Mouse (Mus musculus) T-cell, adult 2 months (primary cell): ENCODE data around the gene Tatdn2.

Source experiments
- DNase-seq: peaks from one replicate; pipeline ENCODE4 v3.0.0; 2022; ENCODE audit warnings: low spot score

The Tatdn2 gene

GRCm38 (mm10) chr6:113696582-113697221 lies at the start of gene Tatdn2:
Tatdn2 (plus strand) TSS chr6:113697050.
- DNase-seq: peak; percentile 99

GRCm38 (mm10) chr6:113649346-113650196 lies 47.3 kb upstream of the Tatdn2 start:
- DNase-seq: no peak

GRCm38 (mm10) chr6:113650197-113650640 lies 46.6 kb upstream of the Tatdn2 start:
- DNase-seq: no peak

DNA sequence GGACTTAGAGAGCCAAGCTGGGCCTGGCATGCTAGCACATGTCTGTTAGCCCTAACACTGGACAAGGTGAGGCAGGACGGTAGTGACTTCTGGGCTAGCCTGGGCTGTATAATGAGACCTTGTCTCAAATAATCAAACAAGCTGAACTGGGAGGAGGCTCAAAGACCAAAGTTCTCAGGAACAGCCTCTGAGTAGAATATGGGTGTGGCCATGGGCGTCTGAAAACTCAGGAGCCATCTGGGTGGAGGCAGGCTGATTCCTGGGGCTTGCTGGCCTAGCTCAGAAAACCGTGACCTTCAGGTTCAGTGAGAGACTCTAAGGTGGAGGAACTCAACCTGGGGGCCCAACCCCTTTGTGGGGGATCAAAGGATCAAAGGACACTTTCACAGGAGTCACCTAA lies 45.2 kb upstream of the Tatdn2 start:
- no peak for DNase-seq

- DNase-seq: no peak
Observed at GRCm38 (mm10) chr6:113653551-113653950, 43.3 kb upstream of the Tatdn2 start.

- no peak for DNase-seq
Observed at GRCm38 (mm10) chr6:113654102-113654501, 42.7 kb upstream of the Tatdn2 start.

- DNase-seq: peak; percentile 75
Observed at GRCm38 (mm10) chr6:113654753-113655397, 42.0 kb upstream of the Tatdn2 start.

DNA sequence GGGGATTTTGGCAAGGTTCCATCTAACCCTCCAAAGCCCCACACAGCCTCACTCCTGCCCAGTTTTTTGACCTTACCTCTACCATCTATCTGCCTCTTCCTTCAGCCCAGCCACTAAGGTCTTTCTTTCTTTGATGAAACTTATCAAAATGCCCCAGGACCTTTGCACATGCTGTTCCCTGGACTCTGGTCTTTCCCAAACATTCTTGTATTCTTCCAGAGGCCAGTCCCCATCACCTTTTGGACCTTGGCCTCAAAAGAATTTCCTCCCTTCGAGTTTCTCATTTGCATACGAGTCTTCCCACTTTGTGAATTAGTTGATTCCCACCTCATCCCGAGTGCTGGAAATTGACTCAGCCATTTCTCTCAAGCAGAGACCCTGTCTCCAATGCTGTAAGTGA lies 41.4 kb upstream of the Tatdn2 start:
- DNase-seq: no peak

DNA sequence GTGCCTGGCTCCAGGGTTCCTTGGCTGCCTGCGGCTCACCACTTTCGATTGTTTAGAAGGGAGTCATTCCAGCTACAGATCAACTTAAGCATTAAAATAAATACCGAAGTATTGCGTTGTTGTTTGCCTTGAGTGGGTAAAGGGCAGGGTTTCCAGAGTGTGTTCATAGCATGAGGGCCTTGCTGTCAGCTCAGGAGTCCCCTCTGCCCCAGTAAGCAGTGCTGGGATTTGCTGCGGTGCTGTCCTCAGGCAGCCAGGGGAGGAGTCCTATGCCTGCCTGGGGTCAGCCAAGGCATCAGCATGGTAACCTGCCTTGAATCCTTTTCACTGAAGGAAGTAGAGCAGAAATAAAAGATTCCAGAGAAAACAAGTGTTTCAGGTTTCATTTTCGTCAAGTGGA lies 40.0 kb upstream of the Tatdn2 start:
- no peak for DNase-seq

GRCm38 (mm10) chr6:113658226-113658625 lies 38.6 kb upstream of the Tatdn2 start:
- no peak for DNase-seq

- DNase-seq: no peak
Observed at GRCm38 (mm10) chr6:113659648-113660491, 37.0 kb upstream of the Tatdn2 start.

DNA sequence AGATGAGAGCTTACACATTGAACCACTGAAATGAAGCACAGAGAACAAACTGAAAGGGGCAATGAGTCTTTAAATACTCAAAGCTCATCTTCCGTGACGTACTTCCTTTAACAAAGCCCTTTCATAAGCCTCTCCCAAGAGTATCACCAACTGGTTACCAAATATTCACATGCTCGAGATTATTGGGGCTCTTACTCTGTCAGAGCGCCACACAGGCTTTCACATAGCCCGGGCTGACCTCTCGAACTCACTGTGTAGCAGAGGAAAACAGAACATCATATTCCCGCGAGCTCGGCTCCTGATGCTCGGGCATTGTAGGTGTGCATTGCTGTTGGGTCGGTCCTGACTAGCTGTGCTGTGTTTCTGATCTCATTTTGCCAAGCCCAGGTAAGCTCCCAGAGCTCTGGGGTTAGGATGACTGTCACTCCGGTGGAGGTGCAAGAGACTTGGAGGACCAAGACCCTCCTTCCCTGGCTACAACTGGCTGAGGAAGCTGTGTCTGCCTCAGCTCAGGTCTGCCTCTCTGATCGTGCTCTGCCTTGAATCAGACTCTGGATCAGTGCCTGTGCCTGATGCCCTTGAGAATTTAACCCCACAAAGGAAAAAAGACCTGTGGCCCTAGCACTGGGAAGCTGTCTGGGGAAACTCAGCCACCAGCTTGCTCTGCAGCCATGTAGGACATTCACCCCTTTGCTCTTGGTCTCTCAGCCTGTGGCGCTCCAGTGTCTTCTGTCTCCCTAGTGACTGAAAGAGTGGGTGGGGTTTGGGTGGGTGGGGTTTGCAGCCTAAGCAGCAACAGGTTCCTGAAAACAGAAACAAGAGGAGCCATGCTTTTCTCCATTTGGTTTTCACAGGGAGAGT lies 36.1 kb upstream of the Tatdn2 start:
- peak; percentile 35 for DNase-seq

DNA sequence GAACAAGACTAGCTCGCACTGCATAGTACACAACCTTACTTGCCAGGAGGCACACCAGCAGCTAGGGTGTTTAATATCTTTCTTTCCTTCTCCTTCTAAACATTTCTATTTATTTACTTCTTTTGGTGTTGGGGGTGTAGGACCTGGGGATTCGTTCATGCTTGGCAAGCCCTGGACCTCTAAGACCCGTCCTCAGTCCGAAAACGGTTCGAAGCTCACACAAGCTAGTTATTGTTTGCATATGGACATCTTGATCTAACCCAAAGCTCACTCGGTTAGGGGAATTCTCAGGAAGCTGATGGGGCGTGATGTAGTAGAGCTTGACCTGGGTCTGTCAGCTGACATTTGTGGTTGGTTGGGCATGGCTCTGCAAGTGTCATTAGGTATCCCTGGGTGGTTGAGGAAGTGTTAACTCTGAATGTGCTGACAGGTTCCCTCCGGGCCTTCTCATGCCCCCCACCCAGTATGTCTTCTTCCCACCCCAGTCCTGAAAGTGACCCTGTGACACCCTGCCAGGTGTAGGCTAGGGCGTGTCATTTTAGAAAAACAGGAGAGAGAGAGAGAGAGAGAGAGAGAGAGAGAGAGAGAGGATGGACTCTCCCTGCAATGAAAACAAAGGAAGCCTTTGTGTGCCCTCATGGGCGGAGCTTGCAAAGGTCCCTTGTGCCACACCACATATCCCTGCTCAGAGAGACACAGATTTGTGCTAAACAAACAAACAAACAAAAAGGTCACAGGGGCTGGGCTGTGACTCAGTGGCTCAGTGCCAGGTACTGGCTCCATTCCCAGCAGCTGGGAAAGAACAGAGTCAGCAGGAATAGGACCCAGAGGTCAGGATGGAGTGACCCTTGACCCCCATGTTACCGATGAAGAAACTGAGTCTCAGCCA lies 35.3 kb upstream of the Tatdn2 start:
- peak; percentile 65 for DNase-seq

- DNase-seq: peak; percentile 22
Observed at GRCm38 (mm10) chr6:113662964-113663700, 33.7 kb upstream of the Tatdn2 start.

DNA sequence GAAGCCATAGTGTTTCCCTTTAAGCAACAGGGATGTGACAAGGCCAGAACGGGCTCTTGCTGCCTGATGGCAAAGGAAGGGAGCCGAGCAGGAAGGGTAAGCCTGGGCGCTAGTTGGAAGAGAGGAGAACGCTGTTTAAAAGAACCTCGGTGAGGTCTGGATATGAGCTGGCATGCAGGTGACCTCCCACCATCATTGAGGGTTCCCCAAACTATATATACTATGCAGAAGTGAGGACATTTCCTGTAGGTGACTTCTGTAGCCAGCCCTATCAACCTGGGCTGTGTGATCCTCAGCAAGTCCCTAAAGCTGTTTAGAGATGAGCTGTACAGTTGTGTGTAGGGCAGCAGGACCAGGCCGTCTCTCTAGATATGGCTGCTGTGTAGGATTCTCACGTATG lies 32.5 kb upstream of the Tatdn2 start:
- DNase-seq: no peak

DNA sequence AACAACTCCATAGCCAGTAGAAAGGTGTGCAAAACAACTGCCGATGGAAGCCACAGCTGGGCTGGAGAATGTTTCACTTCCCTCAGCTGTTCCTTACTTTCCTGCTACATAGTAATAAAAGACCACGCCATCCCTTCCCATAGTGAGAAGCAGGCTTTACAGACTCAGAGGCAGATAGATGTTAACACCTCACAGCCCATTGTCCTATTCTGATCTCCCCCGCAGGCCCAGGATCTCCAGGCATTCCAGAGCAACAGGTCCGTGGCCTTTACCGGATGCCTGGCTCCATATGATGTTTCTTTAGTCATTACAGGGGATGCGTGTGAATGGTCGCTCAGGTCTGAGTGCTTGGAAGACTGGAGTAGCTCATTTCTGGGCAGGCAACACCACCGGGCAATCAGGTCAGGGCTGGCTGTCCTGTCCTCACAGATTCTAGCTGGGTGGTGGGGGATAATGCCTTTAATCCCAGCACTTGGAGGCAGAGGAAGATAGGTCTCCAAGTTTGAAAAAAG lies 29.2 kb upstream of the Tatdn2 start:
- no peak for DNase-seq

DNA sequence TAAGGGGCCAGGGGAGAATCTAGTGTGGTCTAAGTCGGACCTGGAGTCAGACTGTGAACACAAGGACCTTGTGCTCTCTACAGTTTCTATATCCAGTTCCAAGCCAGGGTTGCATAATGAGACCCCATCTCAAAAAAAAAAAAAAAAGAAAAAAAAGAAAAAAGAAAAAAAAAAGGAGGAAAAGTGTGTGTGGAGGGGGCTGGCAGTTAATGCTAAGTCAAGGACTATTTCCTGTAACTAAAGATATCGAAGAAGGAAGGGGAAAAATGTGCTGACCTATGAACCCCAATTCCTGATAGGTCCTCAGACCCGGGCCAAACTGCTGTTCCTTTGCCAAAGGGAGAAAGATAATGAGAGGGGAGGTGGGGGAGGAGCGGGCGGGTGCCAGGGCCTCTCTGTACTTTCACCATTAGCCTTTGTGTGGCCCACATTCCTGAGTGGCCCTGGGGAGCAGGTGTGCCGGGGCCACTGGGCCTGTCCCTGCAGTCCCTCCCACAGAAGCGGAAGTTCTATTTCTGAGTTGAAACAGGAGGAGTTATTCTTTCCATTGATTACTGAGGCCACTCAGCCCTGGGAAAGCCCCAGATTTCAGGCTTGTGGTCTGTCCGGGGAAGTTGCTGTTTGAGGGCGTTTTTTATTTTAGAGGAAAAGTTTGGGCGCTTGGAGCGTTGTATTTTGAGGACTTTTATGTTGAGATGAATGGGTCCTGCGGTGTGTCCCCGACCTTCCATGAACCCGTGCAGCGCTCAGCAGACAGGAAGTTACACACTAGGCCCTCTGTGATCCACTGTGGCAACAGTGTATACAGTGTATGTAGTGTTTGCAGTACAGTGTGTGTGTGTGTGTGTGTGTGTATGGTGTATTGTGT lies 28.3 kb upstream of the Tatdn2 start:
- peak; percentile 79 for DNase-seq

- peak; percentile 80 for DNase-seq
Observed at GRCm38 (mm10) chr6:113669821-113670220, 27.0 kb upstream of the Tatdn2 start.
